Mouse (Mus musculus) thymus, adult 2 months (tissue): ENCODE results near the gene Slc27a3. TPM values are rescaled to one million over a fixed set of nuclear protein-coding genes. Genes with fewer than 3 reads are reported as not detected.

Source experiments
- DNase-seq: peaks from one replicate; pipeline ENCODE4 v3.0.0; 2021
- H3K27ac ChIP-seq: fragments of 200-500 bp; 2 replicates; pipeline ENCODE4 v1.5.1; 2012; ENCODE audit warnings: low read length, control low read depth; ENCODE audit not compliant: control insufficient read depth, insufficient read depth
- H3K27me3 ChIP-seq: fragments of 200-500 bp; 2 replicates; pipeline ENCODE4 v1.6.1; 2012; ENCODE audit warnings: mild to moderate bottlenecking, low read length, moderate library complexity, mixed read lengths; ENCODE audit not compliant: control insufficient read depth, insufficient read depth
- H3K36me3 ChIP-seq: fragments of 200-500 bp; 2 replicates; pipeline ENCODE4 v1.6.1; 2012; ENCODE audit warnings: mild to moderate bottlenecking, low read length, moderate library complexity; ENCODE audit not compliant: control insufficient read depth, insufficient read depth
- H3K4me1 ChIP-seq: fragments of 200-500 bp; replicated peaks from 2 replicates; pipeline ENCODE4 v1.6.1; 2012; ENCODE audit warnings: low read length; ENCODE audit not compliant: control insufficient read depth, insufficient read depth
- H3K4me3 ChIP-seq: fragments of 200-500 bp; 2 replicates; pipeline ENCODE4 v1.5.1; 2012; ENCODE audit warnings: mild to moderate bottlenecking, low read length, control low read depth, moderate library complexity; ENCODE audit not compliant: control insufficient read depth, insufficient read depth
- CTCF ChIP-seq: fragments of 200-500 bp; IDR thresholded peaks from 2 replicates; pipeline ENCODE4 v1.5.1; 2012; ENCODE audit warnings: mild to moderate bottlenecking, control low read depth, low read length, moderate library complexity, borderline replicate concordance; ENCODE audit not compliant: control insufficient read depth, poor library complexity, insufficient read depth; ENCODE audit errors: extremely low read depth
- POLR2A ChIP-seq: fragments of 200-500 bp; IDR thresholded peaks from 2 replicates; pipeline ENCODE4 v1.6.1; 2012; ENCODE audit warnings: mild to moderate bottlenecking, low read length, control low read depth, moderate library complexity; ENCODE audit not compliant: control insufficient read depth, poor library complexity, insufficient read depth; ENCODE audit errors: extremely low read depth
- polyA plus RNA-seq: library from polyadenylated mRNA; depleted of rRNA; stranded (reverse); fragments of >200 nt; gene quantifications from 2 replicates; pipeline ENCODE4 v1.2.3, GENCODE M21; 2012; rRNA removed

Gene Slc27a3
- polyA plus RNA-seq, 1 experiment: 21.2 TPM

GRCm38 (mm10) chr3:90335517-90335916 is 54.2 kb downstream of the Slc27a3 start:
- DNase-seq: no peak
- H3K36me3 ChIP-seq: no peaks in the 10 kb centered on the region
- H3K4me3 ChIP-seq: no peak overlapping the region
- no peaks in the 10 kb centered on the region for H3K4me1 ChIP-seq
- no peak overlapping the region for H3K27ac ChIP-seq
- no peaks in the 10 kb centered on the region for H3K27me3 ChIP-seq
- TF ChIP-seq POLR2A: no peak
- no peak for TF ChIP-seq CTCF

Other genes with a start within 250 kb of the Slc27a3 start
- 1,542 and 2,177 TPM in 2 replicates for gene Rps27, start 176.3 kb downstream of the Slc27a3 start, polyA plus RNA-seq
- gene Rab13, start 176.2 kb downstream of the Slc27a3 start, polyA plus RNA-seq: 1.4 and 1.5 TPM in 2 replicates
- 84.4 and 91.7 TPM in 2 replicates for gene Jtb, start 158.3 kb downstream of the Slc27a3 start, polyA plus RNA-seq
- gene Creb3l4, start 146.4 kb downstream of the Slc27a3 start, polyA plus RNA-seq: 0.94 and 1.3 TPM in 2 replicates
- 68.5 and 69.2 TPM in 2 replicates for gene Slc39a1, start 141.8 kb downstream of the Slc27a3 start, polyA plus RNA-seq
- gene Crtc2, start 135.8 kb downstream of the Slc27a3 start, polyA plus RNA-seq: 151 and 161 TPM in 2 replicates
- 163 and 182 TPM in 2 replicates for gene Dennd4b, start 124.8 kb downstream of the Slc27a3 start, polyA plus RNA-seq
- 69.8 and 77.6 TPM in 2 replicates for gene Gatad2b, start 96.8 kb downstream of the Slc27a3 start, polyA plus RNA-seq
- 46.2 and 47.4 TPM in 2 replicates for gene Ints3, start 43.7 kb upstream of the Slc27a3 start, polyA plus RNA-seq
- gene Npr1, start 75.9 kb upstream of the Slc27a3 start, polyA plus RNA-seq: 9.2 and 11.4 TPM in 2 replicates
- 50.1 and 50.8 TPM in 2 replicates for gene Ilf2, start 86.2 kb upstream of the Slc27a3 start, polyA plus RNA-seq
- 20.8 and 27.8 TPM in 2 replicates for gene Snapin, start 101.1 kb upstream of the Slc27a3 start, polyA plus RNA-seq
- 91.0 and 94.5 TPM in 2 replicates for gene Chtop, start 119.6 kb upstream of the Slc27a3 start, polyA plus RNA-seq
- 54.7 and 122 TPM in 2 replicates for gene S100a1, start 124.5 kb upstream of the Slc27a3 start, polyA plus RNA-seq
- gene S100a13, start 124.5 kb upstream of the Slc27a3 start, polyA plus RNA-seq: 59.1 and 83.0 TPM in 2 replicates
- 8.7 and 11.3 TPM in 2 replicates for gene S100a14, start 136.9 kb upstream of the Slc27a3 start, polyA plus RNA-seq
- gene S100a16, start 147.3 kb upstream of the Slc27a3 start, polyA plus RNA-seq: 45.4 and 69.6 TPM in 2 replicates
- 7.4 and 14.0 TPM in 2 replicates for gene S100a3, start 170.6 kb upstream of the Slc27a3 start, polyA plus RNA-seq
- not detected in 2 replicates for gene S100a2, start 200.3 kb upstream of the Slc27a3 start, polyA plus RNA-seq
- not detected in 2 replicates for gene Gm42674, start 212.0 kb upstream of the Slc27a3 start, polyA plus RNA-seq
- gene S100a4, start 213.8 kb upstream of the Slc27a3 start, polyA plus RNA-seq: 31.0 and 51.8 TPM in 2 replicates
- not detected in 2 replicates for gene S100a5, start 218.6 kb upstream of the Slc27a3 start, polyA plus RNA-seq
- 62.7 and 96.8 TPM in 2 replicates for gene S100a6, start 222.9 kb upstream of the Slc27a3 start, polyA plus RNA-seq